Mouse (Mus musculus): Measurements from ENCODE around the gene Ptcd1. TPM values are rescaled to one million over a fixed set of nuclear protein-coding genes. Genes with fewer than 3 reads are reported as not detected.
A peak's percentile ranks its signal among the peaks of the same experiment; 100 is the strongest.

Gene Ptcd1
- polyA plus RNA-seq, 1 experiment: 19.5 TPM

DNA sequence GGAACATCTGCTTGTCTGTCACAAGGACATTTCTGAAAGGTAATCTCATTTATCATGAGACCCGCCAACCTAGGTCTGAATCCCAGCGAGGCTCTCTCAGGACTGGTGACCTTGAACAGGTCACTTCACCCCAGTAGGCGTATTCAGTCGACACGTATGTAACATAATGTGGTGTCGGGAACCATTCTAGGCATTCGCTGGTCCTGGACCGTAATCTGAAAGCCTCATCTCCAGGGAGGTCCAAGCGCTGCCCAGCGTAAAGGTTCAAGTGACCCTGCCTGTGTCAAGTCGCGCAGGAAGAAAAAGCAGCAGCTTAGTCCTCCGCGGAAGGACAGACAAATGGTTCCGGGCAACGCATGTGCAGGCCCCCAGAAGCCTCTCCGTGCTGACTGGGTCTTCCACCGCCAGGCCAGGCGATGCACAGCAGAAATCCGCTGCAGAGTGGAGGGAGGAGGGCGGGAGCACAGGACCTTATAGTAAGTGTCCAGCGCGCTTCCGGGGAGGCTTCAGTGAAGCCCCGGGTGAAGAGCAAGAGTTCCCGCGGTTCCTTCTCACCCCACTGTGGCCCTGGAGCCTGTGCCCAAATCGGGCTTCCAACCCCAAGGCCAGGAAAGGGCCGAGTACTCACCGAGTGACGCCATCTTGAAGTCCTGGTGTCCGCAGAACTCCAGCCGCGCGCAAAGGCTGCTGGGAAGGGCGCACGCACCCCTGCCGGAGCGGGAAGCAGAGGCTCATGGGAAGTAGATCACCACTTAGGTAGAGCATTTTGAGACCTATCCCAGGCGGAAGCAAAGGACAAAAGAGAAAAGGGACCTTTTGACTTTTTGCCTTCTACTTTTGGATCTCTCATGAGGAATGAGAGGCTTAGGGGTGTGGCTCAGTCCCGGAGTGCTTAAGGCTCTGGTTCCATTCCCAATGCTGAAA, 24.2 kb upstream of the Ptcd1 start:
- peaks cover 8% of the 10 kb centered on the region; the same call in 1 of the 2 replicates for H3K4me1 ChIP-seq (ENCODE audit: control insufficient read depth, insufficient read depth, low read length)
- peaks cover 1% of the 10 kb centered on the region; the same call in 1 of the 2 replicates for H3K36me3 ChIP-seq (ENCODE audit: control insufficient read depth, insufficient read depth, low read length)
- H3K27ac ChIP-seq (ENCODE audit: control insufficient read depth, insufficient read depth, low read depth, low read length): peak overlapping the region; percentile 74
- TF ChIP-seq POLR2A (IDR thresholded peaks at IDR 0.05; ENCODE audit: control insufficient read depth, low read depth, low read length): peak; percentile 81
- no peak for TF ChIP-seq CTCF (IDR thresholded peaks at IDR 0.05; ENCODE audit: control insufficient read depth, insufficient read depth, insufficient replicate concordance, low read depth, low read length)
- H3K4me3 ChIP-seq (ENCODE audit: control insufficient read depth, low read depth, low read length): peak overlapping the region; percentile 92
- H3K27me3 ChIP-seq (ENCODE audit: control insufficient read depth, insufficient read depth, low read length): no peaks in the 10 kb centered on the region

GRCm38 (mm10) chr5:145190373-145190772, 23.5 kb upstream of the Ptcd1 start:
- Histone ChIP-seq H3K27ac (ENCODE audit: control insufficient read depth, insufficient read depth, low read depth, low read length) (no peak overlapping the region), H3K27me3 (ENCODE audit: control insufficient read depth, insufficient read depth, low read length) (no peaks in the 10 kb centered on the region), H3K4me3 (ENCODE audit: control insufficient read depth, low read depth, low read length) (peak overlapping the region; percentile 92; the same call in 1 of the 2 replicates), H3K36me3 (ENCODE audit: control insufficient read depth, insufficient read depth, low read length) (no peaks in the 10 kb centered on the region), H3K4me1 (ENCODE audit: control insufficient read depth, insufficient read depth, low read length) (peaks cover 8% of the 10 kb centered on the region; the same call in 1 of the 2 replicates)
- no peak for TF ChIP-seq POLR2A (IDR thresholded peaks at IDR 0.05; ENCODE audit: control insufficient read depth, low read depth, low read length)
- no peak for TF ChIP-seq CTCF (IDR thresholded peaks at IDR 0.05; ENCODE audit: control insufficient read depth, insufficient read depth, insufficient replicate concordance, low read depth, low read length)

GRCm38 (mm10) chr5:145189416-145189815, 22.5 kb upstream of the Ptcd1 start:
- H3K27me3 ChIP-seq (ENCODE audit: control insufficient read depth, insufficient read depth, low read length): no peaks in the 10 kb centered on the region
- no peaks in the 10 kb centered on the region for H3K36me3 ChIP-seq (ENCODE audit: control insufficient read depth, insufficient read depth, low read length)
- H3K27ac ChIP-seq (ENCODE audit: control insufficient read depth, insufficient read depth, low read depth, low read length): no peak overlapping the region
- no peak for TF ChIP-seq CTCF (IDR thresholded peaks at IDR 0.05; ENCODE audit: control insufficient read depth, insufficient read depth, insufficient replicate concordance, low read depth, low read length)
- TF ChIP-seq POLR2A (IDR thresholded peaks at IDR 0.05; ENCODE audit: control insufficient read depth, low read depth, low read length): no peak
- no peak overlapping the region for H3K4me3 ChIP-seq (ENCODE audit: control insufficient read depth, low read depth, low read length)
- H3K4me1 ChIP-seq (ENCODE audit: control insufficient read depth, insufficient read depth, low read length): peaks cover 8% of the 10 kb centered on the region; the same call in 1 of the 2 replicates

DNA sequence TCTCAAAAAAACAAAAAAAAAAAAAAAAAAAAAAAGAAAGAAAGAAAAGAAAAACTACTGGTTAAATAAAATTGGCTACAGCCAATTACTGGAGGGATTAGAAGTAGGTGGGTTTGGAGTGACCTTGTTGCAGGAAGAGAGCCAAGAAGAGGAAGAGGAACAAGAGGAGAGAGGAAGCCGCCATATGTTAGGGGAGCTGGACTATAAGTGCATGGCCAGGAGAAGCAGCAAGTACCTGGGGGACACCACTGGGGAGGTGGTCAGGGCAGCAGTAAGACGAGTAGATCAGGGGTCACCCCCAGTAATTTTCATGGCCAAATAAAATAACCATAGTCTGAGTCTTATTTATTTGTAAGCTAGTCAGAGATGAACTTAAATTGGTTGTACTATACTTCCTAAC, 18.3 kb upstream of the Ptcd1 start:
- Histone ChIP-seq H3K4me1 (ENCODE audit: control insufficient read depth, insufficient read depth, low read length) (peaks cover 1% of the 10 kb centered on the region; the same call in 1 of the 2 replicates), H3K4me3 (ENCODE audit: control insufficient read depth, low read depth, low read length) (no peak overlapping the region), H3K27ac (ENCODE audit: control insufficient read depth, insufficient read depth, low read depth, low read length) (no peak overlapping the region), H3K36me3 (ENCODE audit: control insufficient read depth, insufficient read depth, low read length) (peaks cover 1% of the 10 kb centered on the region), H3K27me3 (ENCODE audit: control insufficient read depth, insufficient read depth, low read length) (no peaks in the 10 kb centered on the region)
- TF ChIP-seq POLR2A (IDR thresholded peaks at IDR 0.05; ENCODE audit: control insufficient read depth, low read depth, low read length) (no peak), CTCF (IDR thresholded peaks at IDR 0.05; ENCODE audit: control insufficient read depth, insufficient read depth, insufficient replicate concordance, low read depth, low read length) (no peak)

- Histone ChIP-seq H3K27ac (ENCODE audit: control insufficient read depth, insufficient read depth, low read depth, low read length) (no peak overlapping the region), H3K36me3 (ENCODE audit: control insufficient read depth, insufficient read depth, low read length) (peaks cover 3% of the 10 kb centered on the region), H3K4me3 (ENCODE audit: control insufficient read depth, low read depth, low read length) (no peak overlapping the region), H3K27me3 (ENCODE audit: control insufficient read depth, insufficient read depth, low read length) (no peaks in the 10 kb centered on the region), H3K4me1 (ENCODE audit: control insufficient read depth, insufficient read depth, low read length) (no peaks in the 10 kb centered on the region)
- no peak for TF ChIP-seq POLR2A (IDR thresholded peaks at IDR 0.05; ENCODE audit: control insufficient read depth, low read depth, low read length)
- no peak for TF ChIP-seq CTCF (IDR thresholded peaks at IDR 0.05; ENCODE audit: control insufficient read depth, insufficient read depth, insufficient replicate concordance, low read depth, low read length)
These were observed 11.6 kb upstream of the Ptcd1 start for GRCm38 (mm10) chr5:145178461-145178980.

- Histone ChIP-seq H3K27me3 (ENCODE audit: control insufficient read depth, insufficient read depth, low read length) (no peaks in the 10 kb centered on the region), H3K27ac (ENCODE audit: control insufficient read depth, insufficient read depth, low read depth, low read length) (peak overlapping the region; percentile 89), H3K4me3 (ENCODE audit: control insufficient read depth, low read depth, low read length) (peak overlapping the region; percentile 98), H3K36me3 (ENCODE audit: control insufficient read depth, insufficient read depth, low read length) (no peaks in the 10 kb centered on the region; the same call in 1 of the 2 replicates), H3K4me1 (ENCODE audit: control insufficient read depth, insufficient read depth, low read length) (peaks cover 14% of the 10 kb centered on the region)
- TF ChIP-seq CTCF (IDR thresholded peaks at IDR 0.05; ENCODE audit: control insufficient read depth, insufficient read depth, insufficient replicate concordance, low read depth, low read length): no peak
- TF ChIP-seq POLR2A (IDR thresholded peaks at IDR 0.05; ENCODE audit: control insufficient read depth, low read depth, low read length): no peak
These were observed 376 bp upstream of the Ptcd1 start for GRCm38 (mm10) chr5:145167306-145167661.

- no peaks in the 10 kb centered on the region for H3K27me3 ChIP-seq (ENCODE audit: control insufficient read depth, insufficient read depth, low read length)
- no peak overlapping the region for H3K27ac ChIP-seq (ENCODE audit: control insufficient read depth, insufficient read depth, low read depth, low read length)
- H3K4me3 ChIP-seq (ENCODE audit: control insufficient read depth, low read depth, low read length): no peak overlapping the region
- peaks cover 2% of the 10 kb centered on the region for H3K36me3 ChIP-seq (ENCODE audit: control insufficient read depth, insufficient read depth, low read length)
- H3K4me1 ChIP-seq (ENCODE audit: control insufficient read depth, insufficient read depth, low read length): peaks cover 14% of the 10 kb centered on the region
- TF ChIP-seq CTCF (IDR thresholded peaks at IDR 0.05; ENCODE audit: control insufficient read depth, insufficient read depth, insufficient replicate concordance, low read depth, low read length): no peak
- TF ChIP-seq POLR2A (IDR thresholded peaks at IDR 0.05; ENCODE audit: control insufficient read depth, low read depth, low read length): no peak
These were observed 1.7 kb downstream of the Ptcd1 start for GRCm38 (mm10) chr5:145165184-145165583.

Measured in testis, adult 2 months (tissue).